Mouse (Mus musculus): ENCODE results near the gene Frem1. TPM values are rescaled to one million over a fixed set of nuclear protein-coding genes. Genes with fewer than 3 reads are reported as not detected.

The Frem1 gene
- polyA plus RNA-seq, 1 experiment: 0.48 TPM

DNA sequence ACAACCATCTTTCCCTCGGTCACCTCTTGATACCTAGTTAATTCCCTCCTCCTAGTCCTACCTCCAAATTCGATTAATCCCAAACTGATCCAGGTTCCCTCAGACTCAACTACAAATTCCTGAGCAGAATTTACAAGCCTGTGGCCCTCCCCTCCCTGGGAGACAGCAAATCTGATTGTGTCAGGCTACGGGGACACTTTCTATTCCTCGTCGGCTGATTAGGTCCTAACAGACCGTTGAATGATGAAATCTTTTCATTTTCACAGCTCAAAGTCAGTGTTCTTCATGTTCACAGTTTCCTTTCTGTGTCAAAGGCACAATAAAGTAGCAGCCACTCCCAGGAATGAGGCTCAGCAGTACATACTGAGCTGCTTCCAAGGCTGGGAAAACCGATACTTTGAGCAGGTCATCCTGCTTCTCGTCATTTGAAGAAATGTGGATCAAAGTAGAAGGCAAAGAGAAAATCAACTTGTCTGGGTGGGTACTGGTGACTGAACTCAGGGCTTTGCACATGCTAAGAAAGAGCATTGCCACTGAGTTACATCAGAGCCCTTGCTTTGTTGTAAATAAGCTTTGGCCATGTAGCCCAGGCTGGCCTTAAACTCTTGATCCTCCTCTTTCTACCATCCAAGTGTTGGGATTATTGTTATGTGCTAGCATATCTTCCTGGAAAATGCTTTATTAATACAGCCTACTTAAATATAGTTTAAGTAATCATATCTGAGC lies 187.0 kb downstream of the Frem1 start:
- Histone ChIP-seq H3K36me3 (ENCODE audit: control insufficient read depth, insufficient read depth, low read length) (no peaks in the 10 kb centered on the region), H3K4me1 (ENCODE audit: control insufficient read depth, insufficient read depth, insufficient read length, low read length) (peaks cover 2% of the 10 kb centered on the region; the same call in 1 of the 2 replicates), H3K27ac (ENCODE audit: insufficient read depth, low read depth, low read length) (no peak overlapping the region), H3K27me3 (ENCODE audit: control insufficient read depth, insufficient read depth, low read length) (no peaks in the 10 kb centered on the region), H3K4me3 (ENCODE audit: low read depth, low read length) (no peak overlapping the region)
- WGBS: 56% methylated on average over 8 of the region's 8 CpGs
- TF ChIP-seq POLR2A (IDR thresholded peaks at IDR 0.05; ENCODE audit: low read depth, low read length): no peak
- no peak for TF ChIP-seq CTCF (IDR thresholded peaks at IDR 0.05; ENCODE audit: extremely low read depth, insufficient read length, insufficient replicate concordance, low read depth, low read length)

DNA sequence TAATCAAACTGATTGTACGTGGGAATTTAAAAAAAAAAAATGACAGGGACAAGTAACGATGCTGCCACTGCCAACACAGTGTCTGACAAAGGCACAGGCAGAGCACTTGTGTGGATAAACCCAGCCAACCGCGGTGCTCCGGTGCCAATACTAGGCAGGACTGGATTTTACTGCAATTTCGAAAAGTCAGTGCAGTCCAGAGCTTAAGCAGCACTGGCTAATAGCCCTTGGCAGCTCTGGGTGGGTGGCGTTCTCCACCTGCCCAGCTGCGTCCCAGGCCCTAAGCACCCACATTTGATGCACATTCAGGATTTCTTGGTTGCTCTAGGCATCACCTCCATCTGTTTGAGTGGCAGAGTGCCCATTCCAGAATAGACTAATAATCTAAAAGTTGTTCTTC lies 188.8 kb downstream of the Frem1 start:
- Histone ChIP-seq H3K27me3 (ENCODE audit: control insufficient read depth, insufficient read depth, low read length) (no peaks in the 10 kb centered on the region), H3K4me3 (ENCODE audit: low read depth, low read length) (no peak overlapping the region), H3K4me1 (ENCODE audit: control insufficient read depth, insufficient read depth, insufficient read length, low read length) (peaks cover 6% of the 10 kb centered on the region), H3K27ac (ENCODE audit: insufficient read depth, low read depth, low read length) (no peak overlapping the region), H3K36me3 (ENCODE audit: control insufficient read depth, insufficient read depth, low read length) (no peaks in the 10 kb centered on the region)
- TF ChIP-seq POLR2A (IDR thresholded peaks at IDR 0.05; ENCODE audit: low read depth, low read length) (no peak), CTCF (IDR thresholded peaks at IDR 0.05; ENCODE audit: extremely low read depth, insufficient read length, insufficient replicate concordance, low read depth, low read length) (no peak)
- WGBS: 94% methylated on average over 8 of the region's 8 CpGs

DNA sequence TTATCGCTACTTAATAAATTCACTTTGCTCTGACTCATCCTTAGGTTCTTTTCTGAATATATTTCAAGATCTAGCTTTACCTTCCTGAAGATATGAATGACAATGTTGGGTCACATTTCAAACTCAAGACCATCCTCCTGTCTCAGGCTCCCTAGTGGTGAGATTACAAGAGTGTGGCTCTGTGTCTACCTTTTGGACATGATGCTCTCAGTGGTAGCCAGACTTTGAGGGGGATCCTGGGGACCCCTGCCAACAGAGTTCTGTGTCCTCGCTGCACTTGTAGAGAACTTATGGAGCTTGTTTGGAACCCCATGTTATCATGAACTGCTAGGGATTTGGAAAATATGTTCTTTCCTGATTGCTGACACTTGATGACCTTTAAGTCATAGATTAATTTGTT lies 190.7 kb downstream of the Frem1 start:
- no peaks in the 10 kb centered on the region for H3K36me3 ChIP-seq (ENCODE audit: control insufficient read depth, insufficient read depth, low read length)
- TF ChIP-seq CTCF (IDR thresholded peaks at IDR 0.05; ENCODE audit: extremely low read depth, insufficient read length, insufficient replicate concordance, low read depth, low read length) (no peak), POLR2A (IDR thresholded peaks at IDR 0.05; ENCODE audit: low read depth, low read length) (no peak)
- H3K27ac ChIP-seq (ENCODE audit: insufficient read depth, low read depth, low read length): no peak overlapping the region
- H3K4me3 ChIP-seq (ENCODE audit: low read depth, low read length): no peak overlapping the region
- peaks cover 4% of the 10 kb centered on the region; the same call in 1 of the 2 replicates for H3K4me1 ChIP-seq (ENCODE audit: control insufficient read depth, insufficient read depth, insufficient read length, low read length)
- H3K27me3 ChIP-seq (ENCODE audit: control insufficient read depth, insufficient read depth, low read length): no peaks in the 10 kb centered on the region
- WGBS: 98% methylated on average over 2 of the region's 2 CpGs

DNA sequence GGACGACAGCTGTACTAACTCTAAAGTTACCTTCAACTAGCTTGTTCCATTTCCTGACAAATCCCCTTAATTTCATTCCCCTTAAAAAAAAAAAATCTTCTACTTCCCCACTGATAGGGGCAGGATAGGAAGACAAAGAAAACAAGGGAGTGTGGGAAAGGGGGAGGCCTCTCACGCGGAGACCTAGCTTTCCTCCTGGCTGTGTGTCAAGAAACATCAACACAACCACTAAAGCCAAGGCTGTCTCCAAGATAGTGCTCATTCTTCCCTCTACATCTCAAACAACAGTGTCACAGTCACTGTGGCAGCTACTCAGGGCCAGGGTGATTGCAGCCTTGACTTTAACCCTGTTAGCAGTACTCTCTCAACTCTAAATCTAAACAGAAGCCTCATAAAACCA lies 191.6 kb downstream of the Frem1 start:
- no peaks in the 10 kb centered on the region for H3K27me3 ChIP-seq (ENCODE audit: control insufficient read depth, insufficient read depth, low read length)
- 43% methylated on average over 3 of the region's 3 CpGs for WGBS
- no peaks in the 10 kb centered on the region for H3K36me3 ChIP-seq (ENCODE audit: control insufficient read depth, insufficient read depth, low read length)
- TF ChIP-seq CTCF (IDR thresholded peaks at IDR 0.05; ENCODE audit: extremely low read depth, insufficient read length, insufficient replicate concordance, low read depth, low read length) (no peak), POLR2A (IDR thresholded peaks at IDR 0.05; ENCODE audit: low read depth, low read length) (no peak)
- peaks cover 4% of the 10 kb centered on the region; the same call in 1 of the 2 replicates for H3K4me1 ChIP-seq (ENCODE audit: control insufficient read depth, insufficient read depth, insufficient read length, low read length)
- no peak overlapping the region for H3K4me3 ChIP-seq (ENCODE audit: low read depth, low read length)
- H3K27ac ChIP-seq (ENCODE audit: insufficient read depth, low read depth, low read length): no peak overlapping the region

DNA sequence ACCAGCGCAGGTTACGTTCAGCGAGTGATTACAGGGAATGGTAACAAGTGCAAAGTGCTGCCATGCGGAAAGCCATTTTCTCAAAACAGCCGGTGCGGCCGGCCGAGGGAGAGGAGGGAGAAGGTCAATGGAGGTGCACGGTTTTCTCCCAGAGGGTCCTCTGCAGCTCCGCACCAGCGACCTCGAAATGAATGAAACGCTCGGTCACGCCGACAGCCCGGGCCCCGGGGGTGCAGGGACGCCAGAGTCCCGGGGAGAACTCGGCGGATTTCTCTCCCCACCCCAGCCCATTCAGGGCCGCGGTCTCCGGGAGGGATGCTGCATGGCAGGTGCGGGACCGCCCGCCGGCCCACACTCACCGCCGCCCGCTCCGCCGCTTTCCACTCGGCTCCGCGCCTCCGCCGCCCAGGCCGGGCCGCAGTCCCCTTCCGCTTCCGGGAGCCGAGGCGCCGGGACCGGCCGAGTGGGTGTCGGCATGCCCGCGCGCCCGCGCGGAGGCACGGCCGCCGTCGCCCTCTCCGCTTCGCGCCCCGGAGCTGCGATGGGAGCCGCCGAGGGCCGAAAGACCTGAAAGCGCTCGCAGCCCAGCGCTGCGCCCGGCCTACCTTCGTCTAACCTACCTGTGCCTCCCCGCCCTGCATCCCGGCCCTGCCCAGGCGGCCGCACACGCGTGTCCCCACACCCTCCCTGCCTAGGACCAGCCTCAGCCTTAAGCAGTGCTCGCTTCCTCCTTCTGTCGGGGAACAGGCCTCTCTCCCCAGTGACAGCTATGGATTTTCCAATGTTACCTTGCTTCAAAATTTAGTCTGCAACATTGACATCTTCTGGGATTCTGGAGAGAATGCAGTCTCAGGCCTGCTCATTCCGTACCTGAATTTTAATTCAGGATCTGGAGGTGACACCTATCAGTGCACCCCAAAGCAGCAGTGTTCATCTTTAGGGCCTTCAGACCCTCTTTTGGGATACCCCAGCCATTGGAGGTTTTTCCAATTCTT lies 192.7 kb downstream of the Frem1 start, which contains the start of gene Zdhhc21:
Zdhhc21 (minus strand) TSS at position 828 of the 995 bp plus-strand sequence.
- peak within 1 kb of the TSS; percentile 79 for H3K4me3 ChIP-seq (ENCODE audit: low read depth, low read length)
- H3K27ac ChIP-seq (ENCODE audit: insufficient read depth, low read depth, low read length): 0 out of 2 replicates have a peak within 1 kb of the TSS, but pooled peaks have one; percentile 10
- 1% methylated on average over 77 of the region's 82 CpGs for WGBS
- H3K36me3 ChIP-seq (ENCODE audit: control insufficient read depth, insufficient read depth, low read length): no peaks in the 10 kb centered on the region
- TF ChIP-seq POLR2A (IDR thresholded peaks at IDR 0.05; ENCODE audit: low read depth, low read length) (peak; percentile 55; the same call in 1 of the 2 replicates), CTCF (IDR thresholded peaks at IDR 0.05; ENCODE audit: extremely low read depth, insufficient read length, insufficient replicate concordance, low read depth, low read length) (no peak)
- peaks cover 4% of the 10 kb centered on the region; the same call in 1 of the 2 replicates for H3K4me1 ChIP-seq (ENCODE audit: control insufficient read depth, insufficient read depth, insufficient read length, low read length)
- no peaks in the 10 kb centered on the region for H3K27me3 ChIP-seq (ENCODE audit: control insufficient read depth, insufficient read depth, low read length)

DNA sequence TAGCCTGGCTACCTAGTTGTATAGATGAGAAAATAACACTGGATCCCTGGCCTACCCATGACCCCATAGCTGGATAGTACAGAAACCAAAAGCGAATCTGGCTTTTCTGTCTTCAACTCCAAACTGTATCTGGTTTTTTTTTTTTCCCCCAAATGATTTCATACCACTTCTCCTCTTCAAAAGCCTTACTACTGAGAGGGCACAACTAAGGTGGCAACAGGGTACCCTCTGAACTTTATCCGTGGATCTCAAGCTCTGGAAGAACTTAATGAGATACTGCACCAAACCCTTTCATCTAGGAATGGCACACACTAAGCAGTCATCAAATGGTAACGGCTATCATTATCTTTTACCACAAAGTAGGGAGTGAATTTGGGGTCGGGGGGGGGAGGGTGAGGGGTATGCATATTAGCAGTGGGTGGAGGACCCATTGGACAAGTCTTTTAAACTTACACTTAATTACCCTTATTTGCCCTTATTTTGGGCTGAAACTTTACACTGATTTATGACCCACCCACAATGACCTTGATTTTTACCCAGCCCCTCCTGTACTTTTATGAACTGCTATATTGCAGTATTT lies 193.6 kb downstream of the Frem1 start:
- no peaks in the 10 kb centered on the region for H3K27me3 ChIP-seq (ENCODE audit: control insufficient read depth, insufficient read depth, low read length)
- TF ChIP-seq CTCF (IDR thresholded peaks at IDR 0.05; ENCODE audit: extremely low read depth, insufficient read length, insufficient replicate concordance, low read depth, low read length): no peak
- no peak for TF ChIP-seq POLR2A (IDR thresholded peaks at IDR 0.05; ENCODE audit: low read depth, low read length)
- 22% methylated on average over 4 of the region's 4 CpGs for WGBS
- no peak overlapping the region for H3K27ac ChIP-seq (ENCODE audit: insufficient read depth, low read depth, low read length)
- H3K4me1 ChIP-seq (ENCODE audit: control insufficient read depth, insufficient read depth, insufficient read length, low read length): peaks cover 4% of the 10 kb centered on the region; the same call in 1 of the 2 replicates
- H3K36me3 ChIP-seq (ENCODE audit: control insufficient read depth, insufficient read depth, low read length): no peaks in the 10 kb centered on the region
- H3K4me3 ChIP-seq (ENCODE audit: low read depth, low read length): no peak overlapping the region
